Mouse (Mus musculus) mouse embryonic stem cell (cell line): Measurements from ENCODE around the gene Zfhx3.

Experiments
- in situ Hi-C, 2 experiments: fragments of 300-500 bp; cut with MboI; formaldehyde crosslinking; loops; 1 replicate in 1 of 2; 3 replicates in 1 of 2; pipeline ENCODE4 v1.14.3; 2019 to 2020; ENCODE audit warnings: low sequenced_read_pairs in 2 of 2, low pct_unique_long_range_greater_than_20kb in 1 of 2, mixed read lengths in 1 of 2; ENCODE audit not compliant: unreplicated experiment in 1 of 2

Zfhx3 gene

DNA sequence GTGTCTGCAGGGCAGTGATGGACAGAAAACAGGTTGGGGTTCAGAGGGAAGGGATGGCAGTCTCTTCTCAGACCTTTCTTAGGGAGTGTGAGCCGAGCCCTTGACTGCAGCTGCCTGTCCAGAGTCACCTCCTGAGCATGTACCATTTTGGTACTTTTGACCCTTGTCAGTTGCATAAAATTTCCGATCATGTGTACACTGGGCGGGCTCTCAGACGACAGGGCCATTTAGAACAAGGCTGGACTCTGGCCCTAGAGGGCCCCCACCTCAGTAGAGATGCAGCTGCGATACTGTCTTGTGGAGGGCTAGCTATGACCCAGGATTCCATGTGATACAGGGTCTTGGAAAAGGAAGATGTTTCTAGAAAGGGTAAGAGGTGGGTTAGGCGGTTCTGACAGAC lies 856.8 kb downstream of the Zfhx3 start:
- in situ Hi-C loops, result no loop called here

DNA sequence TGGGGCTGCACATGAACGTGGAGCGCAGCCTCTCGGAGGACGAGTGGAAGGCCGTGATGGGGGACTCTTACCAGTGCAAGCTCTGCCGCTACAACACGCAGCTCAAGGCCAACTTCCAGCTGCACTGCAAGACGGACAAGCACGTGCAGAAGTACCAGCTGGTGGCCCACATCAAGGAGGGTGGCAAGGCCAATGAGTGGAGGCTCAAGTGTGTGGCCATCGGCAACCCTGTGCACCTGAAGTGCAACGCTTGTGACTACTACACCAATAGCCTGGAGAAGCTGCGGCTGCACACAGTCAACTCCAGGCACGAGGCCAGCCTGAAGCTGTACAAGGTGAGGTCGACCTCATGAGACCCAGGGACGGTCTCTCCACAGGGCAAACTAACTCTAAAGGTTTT lies 857.9 kb downstream of the Zfhx3 start:
- in situ Hi-C loops, result no loop called here

DNA sequence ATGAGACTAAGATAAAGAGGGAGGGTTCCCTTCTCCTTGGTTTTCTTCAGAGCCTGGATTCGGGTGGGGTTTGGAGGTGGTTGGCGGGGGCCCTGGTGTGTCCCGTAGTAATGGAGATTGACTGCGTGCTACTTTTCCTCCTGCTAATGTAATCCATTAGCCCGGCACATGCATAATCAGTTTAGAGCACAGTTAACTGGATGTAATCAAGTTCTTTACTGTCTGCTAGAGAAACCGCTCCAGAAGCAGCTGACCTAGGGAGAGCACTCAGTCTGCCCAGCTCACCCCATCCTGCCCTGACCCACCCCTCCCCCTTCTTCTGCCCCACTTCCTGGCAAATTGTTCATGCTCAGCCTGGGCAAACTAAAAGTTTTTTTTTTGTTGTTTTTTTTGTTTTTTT lies 860.6 kb downstream of the Zfhx3 start:
- in situ Hi-C loops, result no loop called here

DNA sequence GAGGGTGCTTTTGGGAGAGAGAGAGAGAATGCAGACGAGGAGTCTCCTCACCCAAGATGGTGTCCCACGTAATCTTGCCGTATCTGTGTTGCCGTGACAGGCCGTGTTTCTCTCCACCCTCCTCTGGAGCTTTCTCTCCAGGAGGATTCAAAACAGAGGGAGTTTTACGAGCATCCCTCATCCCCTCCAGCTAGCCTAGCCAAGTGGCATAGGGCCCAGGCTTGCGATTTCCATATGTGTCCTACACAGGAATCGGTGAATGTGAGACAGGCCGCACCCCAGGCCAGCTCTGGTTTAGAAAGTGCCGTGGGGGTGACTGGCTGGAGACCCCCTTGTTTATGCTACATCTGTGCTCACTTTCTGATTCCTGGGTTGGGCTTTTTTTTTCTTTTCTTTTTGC lies 869.2 kb downstream of the Zfhx3 start:
- in situ Hi-C loops, result no loop called here

DNA sequence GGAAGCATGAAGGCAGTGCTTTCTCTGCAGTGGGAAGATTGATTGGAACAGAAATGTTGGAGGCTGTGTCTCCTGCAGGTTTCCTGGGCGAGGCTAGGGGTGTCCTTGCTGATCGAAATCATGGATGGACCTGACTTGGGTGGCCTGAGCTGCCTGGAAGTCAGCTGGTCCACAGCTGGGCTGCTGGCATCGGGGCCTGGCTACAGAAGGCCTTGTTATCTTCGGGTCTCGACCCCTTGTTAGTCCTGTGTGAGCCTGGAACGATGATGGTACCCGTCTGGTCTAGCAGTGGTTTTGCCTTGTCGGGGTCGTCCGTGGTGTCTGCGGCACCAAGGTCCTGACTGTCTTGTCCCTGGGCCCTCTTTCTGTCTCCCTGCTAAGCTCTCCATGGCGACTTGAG lies 870.9 kb downstream of the Zfhx3 start:
- in situ Hi-C loops, result no loop called here

DNA sequence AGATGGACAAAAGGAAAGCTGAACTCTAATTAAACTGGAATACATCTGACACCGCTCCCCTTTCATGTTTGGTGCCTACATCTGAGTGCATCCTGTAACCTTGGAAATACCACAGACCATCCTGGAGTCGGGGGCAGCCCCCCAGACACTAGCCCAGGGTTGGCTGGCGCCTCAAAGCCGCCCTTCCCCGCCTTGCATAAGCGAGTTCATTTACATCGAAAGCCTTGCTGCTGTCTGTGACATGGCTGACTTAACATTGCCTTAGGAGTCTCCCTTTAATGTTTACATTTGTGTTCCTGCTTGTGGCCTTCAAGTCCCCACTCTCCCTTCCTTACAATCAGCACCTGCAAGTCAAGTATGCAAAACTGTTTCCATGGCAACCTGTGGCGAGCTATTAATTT lies 876.8 kb downstream of the Zfhx3 start:
- in situ Hi-C loops, result no loop called here

DNA sequence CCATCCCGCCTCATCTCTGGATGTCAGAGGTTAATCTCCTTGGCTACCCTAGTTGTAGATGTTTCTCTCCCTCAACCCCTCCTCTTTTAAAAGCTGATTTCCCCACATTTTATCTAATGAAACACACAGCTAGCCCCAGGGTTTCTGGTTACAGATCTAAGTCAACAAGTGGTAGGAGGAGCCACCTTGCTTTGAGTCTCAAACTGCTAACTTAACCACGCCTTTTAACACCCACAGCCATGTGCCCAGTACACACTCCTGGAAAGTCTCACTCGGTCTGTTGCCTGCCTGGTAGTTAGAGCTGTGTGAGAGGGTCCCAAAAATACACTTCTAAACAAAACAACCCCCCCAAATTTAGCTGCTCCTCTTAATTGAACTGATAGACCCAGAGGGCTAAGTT lies 877.4 kb downstream of the Zfhx3 start:
- in situ Hi-C loops, result no loop called here

DNA sequence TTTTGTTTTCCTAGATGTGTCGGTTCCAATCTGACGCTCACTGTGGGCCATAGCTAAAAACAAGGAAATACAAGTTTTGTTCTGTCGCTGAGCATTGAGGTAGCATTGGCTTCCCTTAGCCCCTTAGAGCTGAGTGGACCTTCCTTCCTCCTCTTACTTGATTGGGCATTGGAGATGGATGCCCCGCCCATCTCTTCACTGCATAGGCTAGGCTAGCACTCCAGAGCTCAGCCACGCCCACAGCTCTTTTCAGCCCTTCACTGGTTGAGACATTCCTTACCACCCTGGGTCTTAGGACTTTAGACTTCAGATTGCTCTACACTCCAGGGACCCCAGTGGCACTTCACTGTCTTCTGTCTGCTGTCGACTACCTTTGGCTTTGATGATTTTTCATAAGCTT lies 878.2 kb downstream of the Zfhx3 start:
- in situ Hi-C loops, result no loop called here

DNA sequence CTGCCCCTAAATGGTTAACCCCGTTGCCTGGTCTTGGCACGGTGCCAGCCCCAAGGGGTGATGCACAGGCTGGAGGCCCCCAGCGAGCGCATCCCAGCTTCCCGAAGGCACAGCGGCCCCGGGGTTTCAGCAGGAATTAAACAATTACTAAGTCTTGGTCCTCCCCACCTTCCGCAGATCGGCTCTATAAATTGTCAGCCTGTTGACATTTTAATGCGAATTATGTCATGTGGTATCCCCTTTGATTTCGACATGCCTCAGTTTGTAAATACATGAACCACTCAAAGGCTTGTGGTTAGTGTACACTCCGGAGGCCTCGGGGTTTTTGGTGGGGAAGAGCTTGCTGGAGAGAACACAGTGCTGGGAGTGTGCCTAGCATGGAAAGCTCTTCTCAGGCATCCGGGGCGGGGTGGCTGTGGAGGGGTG lies 880.4 kb downstream of the Zfhx3 start:
- in situ Hi-C loops, result no loop called here

DNA sequence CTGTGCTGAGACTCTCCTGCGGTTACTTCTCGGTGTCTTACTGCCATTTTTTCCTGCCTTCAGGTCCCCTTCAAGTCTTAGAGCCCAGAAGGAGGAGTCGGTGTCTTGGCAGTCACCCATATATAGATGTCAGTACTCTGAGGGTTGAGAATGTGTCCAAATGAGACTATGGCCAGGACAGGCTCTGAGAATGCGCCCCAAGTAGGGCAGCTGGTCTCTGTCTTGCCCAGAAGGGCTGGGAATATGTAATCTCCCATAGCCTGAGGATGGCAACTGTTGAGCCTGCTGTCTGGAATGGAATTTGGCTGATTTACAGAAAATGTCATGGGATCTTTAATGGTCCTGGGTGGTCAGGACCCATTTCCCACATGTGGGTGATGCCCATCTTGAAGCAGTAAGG lies 881.6 kb downstream of the Zfhx3 start:
- in situ Hi-C loops, result no loop called here

DNA sequence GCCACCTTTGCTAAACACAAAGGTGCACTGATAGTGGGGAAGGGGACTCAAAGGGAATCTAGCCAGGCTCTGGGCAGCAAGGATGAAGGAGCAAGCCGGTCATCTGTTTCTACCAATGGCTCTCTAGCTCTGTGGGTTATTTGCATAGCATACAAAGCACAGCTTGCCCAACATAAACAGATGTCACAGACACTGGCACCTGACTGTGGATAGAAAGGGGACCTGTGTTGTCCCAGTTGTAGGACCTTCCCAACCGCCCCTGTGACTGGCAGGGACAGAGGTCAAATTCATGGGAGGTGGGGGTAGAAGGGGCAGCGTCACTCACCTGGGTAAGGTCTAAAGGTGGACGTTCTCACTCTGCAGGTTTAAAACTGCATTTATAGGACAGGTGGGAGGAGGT lies 884.0 kb downstream of the Zfhx3 start:
- in situ Hi-C loops, result no loop called here

DNA sequence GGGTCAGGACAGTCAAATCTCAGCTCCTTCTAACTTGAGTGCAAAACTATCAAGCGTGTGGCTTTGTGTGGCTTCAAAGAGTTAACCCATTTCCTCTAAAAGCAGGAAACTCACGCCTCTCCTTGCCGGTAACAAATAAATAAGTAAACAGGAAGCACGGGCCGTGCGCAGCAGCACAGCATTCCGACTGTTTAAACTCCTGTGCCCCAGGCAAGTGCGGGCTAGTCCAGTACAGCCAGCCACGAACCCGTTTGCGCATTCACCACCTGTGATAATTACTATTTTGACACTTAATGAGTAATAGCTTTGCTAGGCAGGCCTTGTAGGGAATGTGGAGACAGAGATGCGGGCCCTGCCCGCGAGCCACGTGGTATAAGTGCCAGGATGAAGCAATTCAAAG lies 885.0 kb downstream of the Zfhx3 start:
- in situ Hi-C loops, result no loop called here

DNA sequence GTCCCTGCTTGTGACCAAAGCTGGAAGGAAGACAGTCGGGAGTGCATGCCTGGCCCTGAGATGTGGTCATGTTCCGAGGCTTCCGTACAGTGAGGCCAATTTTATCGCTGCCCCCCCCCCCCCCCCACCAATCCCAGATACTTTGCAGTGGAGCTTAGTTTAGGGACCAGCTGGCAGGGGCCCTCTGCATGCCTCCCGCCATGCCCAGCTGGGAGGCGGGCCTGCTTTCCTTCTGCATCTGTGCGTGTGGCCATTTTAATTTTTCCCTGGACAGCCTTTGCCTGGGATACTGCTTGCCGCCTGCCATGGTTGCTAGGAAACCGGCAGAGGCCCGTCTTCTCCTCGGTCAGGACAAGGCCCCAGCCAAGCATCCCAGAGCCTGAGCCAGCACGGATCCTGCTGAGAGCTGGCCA lies 886.9 kb downstream of the Zfhx3 start:
- in situ Hi-C loops, result no loop called here

DNA sequence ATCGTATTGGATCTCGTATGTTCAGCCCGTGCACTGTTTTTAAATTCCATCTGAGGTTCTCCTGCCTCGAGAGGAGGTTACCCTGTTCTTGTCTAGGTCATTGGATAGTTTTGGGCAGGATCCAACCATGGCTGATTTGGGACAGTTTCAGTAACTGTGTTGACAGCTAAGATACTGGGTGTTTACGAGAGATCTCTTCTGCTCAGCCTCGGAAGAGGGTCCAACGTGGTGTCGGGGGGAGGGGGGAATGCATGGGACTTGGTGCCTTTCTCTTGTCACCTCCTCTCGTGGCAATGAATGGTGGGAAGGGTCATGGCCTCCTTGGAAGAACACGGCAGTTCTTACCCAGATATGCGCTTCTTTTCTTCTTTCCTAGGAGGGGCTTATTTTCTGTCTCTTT lies 892.7 kb downstream of the Zfhx3 start:
- in situ Hi-C loops, result no loop called here

DNA sequence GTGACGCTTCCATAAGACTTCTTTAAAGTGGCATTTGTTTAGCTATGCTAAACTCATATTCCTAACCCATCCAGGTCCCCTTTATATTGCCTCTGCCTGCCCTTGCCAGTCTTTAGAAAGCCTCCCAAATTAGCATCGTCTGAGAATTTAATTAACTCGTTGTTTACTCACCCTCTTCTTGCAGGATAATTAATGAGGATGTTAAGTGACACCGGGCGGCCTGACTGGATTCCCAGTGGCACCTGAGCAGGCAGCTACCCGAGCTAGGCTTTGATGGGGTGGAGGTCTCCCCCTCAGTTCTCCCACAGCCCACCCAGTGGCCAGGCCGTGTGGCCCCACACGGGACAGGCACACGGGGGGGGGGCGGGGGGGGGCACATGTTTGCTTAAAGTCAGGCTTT lies 895.3 kb downstream of the Zfhx3 start:
- in situ Hi-C loops, result no loop called here

DNA sequence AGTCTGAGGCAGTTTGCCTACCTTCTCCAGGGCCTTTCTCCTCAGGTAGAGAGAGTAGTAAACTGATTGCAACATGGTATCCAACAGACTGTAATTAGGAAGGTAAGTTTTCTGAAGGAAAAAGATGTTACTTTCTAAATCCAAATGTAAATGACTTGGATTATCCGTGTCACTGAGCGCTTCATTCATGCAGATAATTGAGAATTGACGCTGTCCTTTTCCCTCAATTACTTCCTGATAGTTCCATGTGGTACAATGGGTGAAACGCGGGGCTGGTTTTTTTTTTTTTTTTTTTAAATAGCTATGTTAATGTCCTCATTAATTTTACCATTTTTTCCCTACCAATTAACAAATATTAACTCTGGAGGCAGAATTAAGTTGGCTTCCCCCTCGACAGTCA lies 896.3 kb downstream of the Zfhx3 start:
- in situ Hi-C loops, result no loop called here

DNA sequence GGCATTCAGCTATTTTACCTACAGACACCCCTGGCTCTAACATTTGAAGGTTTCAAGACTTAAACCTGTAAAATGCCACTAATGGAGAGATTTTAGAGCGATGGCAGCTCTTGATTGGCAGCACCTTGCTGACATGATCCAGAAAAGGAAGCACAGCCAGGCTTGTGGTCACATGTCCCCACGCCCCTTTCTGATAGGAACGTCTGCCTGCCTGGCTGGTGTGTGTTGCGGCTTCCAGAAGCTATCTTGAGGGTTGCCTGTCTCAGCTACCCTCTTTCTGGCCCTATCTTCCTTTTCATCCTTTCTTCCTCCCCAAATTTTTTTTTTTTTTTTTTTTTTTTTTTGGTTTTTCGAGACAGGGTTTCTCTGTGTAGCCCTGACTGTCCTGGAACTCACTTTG lies 899.9 kb downstream of the Zfhx3 start:
- in situ Hi-C loops, result no loop called here

DNA sequence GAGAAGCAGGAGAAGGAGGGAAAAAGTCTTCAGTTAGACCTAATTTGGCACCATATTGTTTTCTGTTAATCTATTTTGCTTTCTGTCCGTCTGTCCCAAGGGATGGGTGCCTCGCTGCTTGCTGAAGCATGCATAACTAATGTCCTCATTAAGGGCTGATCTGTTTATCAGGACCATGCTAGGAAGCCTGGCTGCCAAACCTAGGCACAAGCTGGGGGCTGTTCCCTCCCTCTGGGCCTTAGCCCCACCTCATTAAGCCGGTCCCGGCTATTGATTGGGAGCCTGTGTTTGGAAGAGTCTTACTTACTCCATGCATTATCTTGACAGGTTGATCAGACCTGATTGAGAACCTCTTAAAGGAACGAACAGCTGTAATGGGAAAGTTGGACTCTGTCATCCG lies 903.7 kb downstream of the Zfhx3 start:
- in situ Hi-C loops, result no loop called here

DNA sequence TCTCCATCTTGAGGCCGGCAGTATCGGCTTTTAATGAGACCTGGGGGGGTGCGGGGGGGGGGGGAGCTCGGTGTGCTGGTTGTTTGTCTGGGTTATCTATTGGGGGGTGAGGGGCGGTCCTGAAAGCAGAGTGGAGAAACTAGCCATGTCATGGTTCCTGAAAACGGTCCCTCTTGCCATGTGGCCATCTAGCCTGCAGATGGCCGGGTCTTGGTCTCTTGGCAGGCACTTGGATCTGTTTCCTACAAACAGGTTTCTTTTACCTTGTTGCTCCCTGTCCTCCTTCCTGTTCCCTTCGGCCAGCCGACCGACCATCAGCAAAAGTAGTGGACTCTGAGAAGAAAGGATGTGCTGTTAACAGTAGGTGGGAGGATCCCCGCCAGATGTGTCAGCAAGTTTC lies 904.4 kb downstream of the Zfhx3 start:
- in situ Hi-C loops, result no loop called here

DNA sequence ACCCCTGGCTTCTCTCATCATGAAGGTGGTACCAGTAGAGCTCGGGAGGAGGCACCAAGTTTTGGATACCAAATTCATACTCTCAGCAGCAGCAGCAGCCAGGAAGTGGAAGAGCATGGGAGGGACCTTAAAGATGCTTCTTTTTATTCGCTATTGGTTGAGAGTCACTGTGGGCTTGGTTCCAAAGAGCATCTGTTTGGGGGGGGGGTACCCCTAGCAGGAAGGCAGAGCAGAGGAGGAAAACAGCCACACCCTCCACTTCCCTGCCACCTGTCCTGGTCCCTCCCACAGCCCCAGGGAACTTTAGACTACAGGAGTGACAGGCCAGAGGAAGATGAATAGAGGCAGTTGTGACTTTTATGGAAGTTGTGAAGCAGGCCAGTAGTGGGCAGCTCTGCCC lies 904.9 kb downstream of the Zfhx3 start:
- in situ Hi-C loops, result no loop called here

DNA sequence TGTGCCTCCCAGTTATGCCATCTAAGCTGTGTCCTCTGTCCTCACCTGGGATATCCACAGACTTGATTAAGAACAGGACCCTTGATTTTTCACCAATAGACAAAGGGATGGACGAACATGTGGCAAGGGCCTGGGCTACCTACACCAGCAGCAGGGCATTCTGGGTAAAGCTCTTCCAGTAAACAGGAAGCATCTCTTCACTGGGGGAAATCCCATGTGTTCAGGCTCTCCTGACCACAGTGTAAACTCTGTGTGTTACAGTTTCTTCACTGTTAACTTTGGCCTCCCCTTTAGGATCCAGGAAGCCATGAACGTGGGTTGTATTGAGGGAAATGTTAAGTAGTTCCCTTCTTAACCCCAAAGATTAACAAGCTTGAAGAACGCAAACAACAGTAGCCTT lies 906.0 kb downstream of the Zfhx3 start:
- in situ Hi-C loops, result no loop called here
